Mouse (Mus musculus) heart, postnatal 0 days (tissue): ENCODE results near the gene Msantd3.

ENCODE experiments used
- CTCF ChIP-seq: IDR thresholded peaks from 2 replicates; pipeline ENCODE4 v1.5.1; 2016; ENCODE audit warnings: antibody characterized with exemption, control low read depth, low read depth
- EP300 ChIP-seq: IDR thresholded peaks from 2 replicates; pipeline ENCODE4 v1.6.1; 2016; ENCODE audit warnings: antibody characterized with exemption, low read depth

- no peak for TF ChIP-seq EP300
- TF ChIP-seq CTCF, result no peak
These were observed 53.1 kb downstream of the Msantd3 start for GRCm38 (mm10) chr4:48592844-48593243.
